Mouse (Mus musculus): ENCODE data around the gene Nampt. TPM values are rescaled to one million over a fixed set of nuclear protein-coding genes. Genes with fewer than 3 reads are reported as not detected.
"Not testable (repeated sequence)": the region's sequence is repeated elsewhere in the genome, so short reads cannot be mapped to it uniquely, and the experiment has no call there.

Nampt gene
- total RNA-seq, 2 experiments from 2014 or later = 43.0 to 43.3 TPM

- intact Hi-C loops (cut with DNase I; ENCODE audit: low total_unique reads) = loop anchor here (10.0 kb wide), 1 partner anchor 606 kb away; no protein-coding TSS in a partner anchor
- not testable (repeated sequence) for DNase-seq
Measured at GRCm38 (mm10) chr12:32891271-32891670, 71.9 kb downstream of the Nampt start.

- intact Hi-C loops (cut with DNase I; ENCODE audit: low total_unique reads) = loop anchor here (10.0 kb wide), 1 partner anchor 608 kb away; no protein-coding TSS in a partner anchor
- no peak for DNase-seq
Measured at GRCm38 (mm10) chr12:32893212-32893611, 73.9 kb downstream of the Nampt start.

- intact Hi-C loops (cut with DNase I; ENCODE audit: low total_unique reads) = loop anchor here (5.0 to 10.0 kb wide), 3 partner anchors 64 to 611 kb away; no protein-coding TSS in a partner anchor
- no peak for DNase-seq
Measured at GRCm38 (mm10) chr12:32895806-32896205, 76.5 kb downstream of the Nampt start.

GRCm38 (mm10) chr12:32896496-32896895 lies 77.2 kb downstream of the Nampt start:
- peak; percentile 68 for DNase-seq
- intact Hi-C loops (cut with DNase I; ENCODE audit: low total_unique reads) = loop anchor here (5.0 to 10.0 kb wide), 3 partner anchors 64 to 612 kb away; no protein-coding TSS in a partner anchor

- peak; percentile 85 for DNase-seq
- intact Hi-C loops (cut with DNase I; ENCODE audit: low total_unique reads) = loop anchor here (5.0 to 10.0 kb wide), 3 partner anchors 65 to 613 kb away; no protein-coding TSS in a partner anchor
Measured at GRCm38 (mm10) chr12:32897199-32898120, 78.1 kb downstream of the Nampt start.

GRCm38 (mm10) chr12:32901005-32901404 lies 81.7 kb downstream of the Nampt start:
- intact Hi-C loops (cut with DNase I; ENCODE audit: low total_unique reads) = no loop called here
- no peak for DNase-seq

Other genes starting within 250 kb of the Nampt start
- 100 to 1,000 TPM; 124 TPM for gene Sypl, start 134.3 kb downstream of the Nampt start, total RNA-seq (2021)

All from gastrocnemius, postnatal 14 days (tissue).